Mouse (Mus musculus) kidney, adult 2 months (tissue): ENCODE data around the gene Rbm4.

Experiments used
- CTCF ChIP-seq: fragments of 200-500 bp; conservative IDR thresholded peaks from 2 replicates; pipeline ENCODE4 v1.5.1; 2011; ENCODE audit warnings: low read depth, mild to moderate bottlenecking, control low read depth, low read length, moderate library complexity, mixed read lengths; ENCODE audit not compliant: insufficient read depth, insufficient read length
- POLR2A ChIP-seq: fragments of 200-500 bp; IDR thresholded peaks from one replicate; pipeline ENCODE4 v1.6.1; 2011; ENCODE audit warnings: low read depth, low read length, control low read depth

- TF ChIP-seq POLR2A (no peak), CTCF (no peak)
Observed at GRCm38 (mm10) chr19:4833977-4834376, 40.3 kb upstream of the Rbm4 start.
